Mouse (Mus musculus): Measurements from ENCODE around the gene Card10. TPM values are rescaled to one million over a fixed set of nuclear protein-coding genes. Genes with fewer than 3 reads are reported as not detected.

Gene Card10
- polyA plus RNA-seq, 1 experiment = 0.73 TPM

DNA sequence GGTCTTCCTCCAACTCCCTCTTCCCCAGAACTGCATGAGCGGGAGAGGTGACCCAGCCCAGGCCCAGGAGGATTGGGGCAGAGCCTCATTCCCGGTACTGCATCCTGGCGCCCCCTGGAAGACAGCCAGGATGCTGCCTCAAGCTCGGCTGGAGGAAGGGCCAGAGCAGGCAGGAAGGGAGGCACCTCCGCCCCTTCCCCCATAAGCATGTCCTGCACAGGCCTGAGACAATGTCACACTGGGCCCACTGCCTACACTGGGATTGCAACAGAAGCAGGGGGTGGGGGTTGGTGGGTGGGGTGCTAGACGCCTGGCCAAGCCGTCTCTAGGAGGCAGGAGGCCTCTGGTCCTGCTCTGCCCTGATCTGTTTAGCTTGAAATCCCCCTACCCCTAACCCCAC, 16.9 kb downstream of the Card10 start:
- H3K4me3 ChIP-seq (ENCODE audit: insufficient read depth, poor library complexity, severe bottlenecking) = no peak overlapping the region
- H3K36me3 ChIP-seq (ENCODE audit: control insufficient read depth, insufficient read depth) = peaks cover 3% of the 10 kb centered on the region
- no peaks in the 10 kb centered on the region for H3K27me3 ChIP-seq (ENCODE audit: control insufficient read depth, insufficient read depth, insufficient read length)
- no peak overlapping the region for H3ac ChIP-seq (ENCODE audit: control insufficient read depth, insufficient read length, low read depth)
- H3K79me3 ChIP-seq (ENCODE audit: low read depth) = no peaks in the 10 kb centered on the region
- H3K79me2 ChIP-seq (ENCODE audit: control insufficient read depth, insufficient read depth) = no peaks in the 10 kb centered on the region
- no peak for TF ChIP-seq CEBPB (IDR thresholded peaks at IDR 0.05; ENCODE audit: low read depth)
- no peak for TF ChIP-seq USF1 (IDR thresholded peaks at IDR 0.05; ENCODE audit: low read depth)
- no peak for TF ChIP-seq FOSL1 (IDR thresholded peaks at IDR 0.05; ENCODE audit: insufficient read depth, low read length, poor library complexity, severe bottlenecking)
- TF ChIP-seq MYOG (IDR thresholded peaks at IDR 0.05; ENCODE audit: control insufficient read depth, extremely low read depth, insufficient read length) = no peak
- TF ChIP-seq MYOD1 (IDR thresholded peaks at IDR 0.05; ENCODE audit: control insufficient read depth, insufficient read length, low read depth) = no peak
- TF ChIP-seq CTCF (IDR thresholded peaks at IDR 0.05; ENCODE audit: control insufficient read depth, insufficient read depth, insufficient read length) = no peak
- TF ChIP-seq MAX (IDR thresholded peaks at IDR 0.05) = no peak

DNA sequence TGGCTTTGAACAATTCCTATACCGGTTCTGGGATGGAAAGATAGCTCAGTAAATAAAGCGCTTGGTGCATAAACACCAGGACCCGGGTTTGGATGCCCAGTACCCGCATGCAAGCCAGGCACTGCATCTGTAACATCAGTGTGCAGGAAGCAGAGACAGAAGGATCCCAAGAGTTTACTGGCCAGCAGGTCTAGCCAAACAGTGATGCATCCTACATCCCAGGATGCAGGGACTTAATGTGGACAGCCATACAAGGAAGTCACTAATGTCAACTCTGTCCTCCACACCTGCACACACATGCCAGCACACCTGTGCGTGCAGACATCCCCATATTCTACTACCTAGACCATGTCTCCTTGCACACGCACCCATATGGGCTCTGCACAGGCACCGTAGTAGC, 17.6 kb downstream of the Card10 start:
- Histone ChIP-seq H3ac (ENCODE audit: control insufficient read depth, insufficient read length, low read depth) (no peak overlapping the region), H3K79me2 (ENCODE audit: control insufficient read depth, insufficient read depth) (no peaks in the 10 kb centered on the region), H3K79me3 (ENCODE audit: low read depth) (no peaks in the 10 kb centered on the region), H3K4me3 (ENCODE audit: insufficient read depth, poor library complexity, severe bottlenecking) (no peak overlapping the region), H3K36me3 (ENCODE audit: control insufficient read depth, insufficient read depth) (peaks cover 3% of the 10 kb centered on the region), H3K27me3 (ENCODE audit: control insufficient read depth, insufficient read depth, insufficient read length) (no peaks in the 10 kb centered on the region)
- TF ChIP-seq CEBPB (IDR thresholded peaks at IDR 0.05; ENCODE audit: low read depth) (no peak), CTCF (IDR thresholded peaks at IDR 0.05; ENCODE audit: control insufficient read depth, insufficient read depth, insufficient read length) (no peak), USF1 (IDR thresholded peaks at IDR 0.05; ENCODE audit: low read depth) (no peak), MYOG (IDR thresholded peaks at IDR 0.05; ENCODE audit: control insufficient read depth, extremely low read depth, insufficient read length) (no peak), FOSL1 (IDR thresholded peaks at IDR 0.05; ENCODE audit: insufficient read depth, low read length, poor library complexity, severe bottlenecking) (no peak), MYOD1 (IDR thresholded peaks at IDR 0.05; ENCODE audit: control insufficient read depth, insufficient read length, low read depth) (no peak), MAX (IDR thresholded peaks at IDR 0.05) (no peak)

DNA sequence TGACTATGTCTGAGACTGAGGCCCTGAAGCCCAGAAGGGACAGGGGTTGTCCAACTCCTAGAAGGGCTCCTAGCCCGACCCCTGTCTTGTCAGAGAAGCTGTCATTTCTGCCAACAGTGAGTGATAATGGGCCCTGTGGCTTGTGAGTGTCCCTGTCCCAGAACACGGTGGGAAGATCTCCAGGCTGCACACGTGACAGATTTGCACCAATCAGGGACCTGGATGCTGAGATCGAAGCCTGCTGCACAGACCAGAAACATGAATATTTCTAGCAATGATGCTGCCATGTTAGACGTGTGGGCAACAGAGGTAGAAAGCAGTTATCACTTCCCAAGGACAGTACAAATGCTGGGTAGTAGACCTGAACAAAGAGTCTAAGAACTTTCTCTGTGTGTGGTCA, 18.3 kb downstream of the Card10 start:
- TF ChIP-seq USF1 (IDR thresholded peaks at IDR 0.05; ENCODE audit: low read depth) (peak; percentile 93), CTCF (IDR thresholded peaks at IDR 0.05; ENCODE audit: control insufficient read depth, insufficient read depth, insufficient read length) (no peak), MYOG (IDR thresholded peaks at IDR 0.05; ENCODE audit: control insufficient read depth, extremely low read depth, insufficient read length) (no peak), FOSL1 (IDR thresholded peaks at IDR 0.05; ENCODE audit: insufficient read depth, low read length, poor library complexity, severe bottlenecking) (no peak)
- H3K27me3 ChIP-seq (ENCODE audit: control insufficient read depth, insufficient read depth, insufficient read length) = no peaks in the 10 kb centered on the region
- H3ac ChIP-seq (ENCODE audit: control insufficient read depth, insufficient read length, low read depth) = no peak overlapping the region
- H3K36me3 ChIP-seq (ENCODE audit: control insufficient read depth, insufficient read depth) = peaks cover 3% of the 10 kb centered on the region
- no peaks in the 10 kb centered on the region for H3K79me3 ChIP-seq (ENCODE audit: low read depth)
- H3K79me2 ChIP-seq (ENCODE audit: control insufficient read depth, insufficient read depth) = no peaks in the 10 kb centered on the region
- no peak overlapping the region for H3K4me3 ChIP-seq (ENCODE audit: insufficient read depth, poor library complexity, severe bottlenecking)

DNA sequence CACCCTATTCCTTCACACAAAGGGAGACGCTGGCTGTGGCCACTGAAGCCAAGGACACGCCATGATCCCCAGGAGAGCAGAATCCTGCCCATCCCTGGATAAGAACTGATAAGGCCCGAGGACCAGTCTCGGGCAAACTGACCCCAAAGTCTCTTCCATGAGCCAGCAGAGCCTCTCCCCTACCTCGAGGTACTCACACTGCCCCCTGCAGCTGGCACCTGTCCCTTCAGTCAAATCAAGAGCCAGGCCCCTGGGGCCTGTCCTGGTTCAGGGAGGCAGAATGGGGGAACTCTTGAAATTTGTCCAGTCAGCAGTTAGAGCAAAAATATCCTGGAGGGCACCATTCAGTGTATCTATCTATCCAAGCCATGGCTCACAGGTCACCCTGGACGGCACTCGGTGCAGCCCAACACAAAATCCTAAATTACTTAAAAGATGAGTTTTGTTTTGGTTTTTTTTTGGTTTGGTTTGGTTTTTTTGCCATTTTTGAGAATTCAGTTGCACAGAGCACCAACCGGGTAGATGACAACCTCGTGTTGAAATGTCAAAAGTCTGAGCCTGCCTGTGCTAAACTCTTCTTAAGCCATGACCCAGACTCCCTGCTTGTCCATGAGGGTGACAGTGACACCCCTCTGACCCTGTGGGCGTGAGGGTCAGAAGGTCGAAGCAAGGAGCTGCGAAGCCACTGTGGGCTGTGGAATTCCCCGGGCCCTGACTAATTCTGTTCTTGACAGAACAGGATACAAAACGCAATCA, 20.3 kb downstream of the Card10 start:
- H3ac ChIP-seq (ENCODE audit: control insufficient read depth, insufficient read length, low read depth) = no peak overlapping the region
- H3K79me2 ChIP-seq (ENCODE audit: control insufficient read depth, insufficient read depth) = no peaks in the 10 kb centered on the region
- H3K79me3 ChIP-seq (ENCODE audit: low read depth) = no peaks in the 10 kb centered on the region
- no peaks in the 10 kb centered on the region for H3K27me3 ChIP-seq (ENCODE audit: control insufficient read depth, insufficient read depth, insufficient read length)
- TF ChIP-seq CEBPB (IDR thresholded peaks at IDR 0.05; ENCODE audit: low read depth) (no peak), MYOD1 (IDR thresholded peaks at IDR 0.05; ENCODE audit: control insufficient read depth, insufficient read length, low read depth) (no peak), FOSL1 (IDR thresholded peaks at IDR 0.05; ENCODE audit: insufficient read depth, low read length, poor library complexity, severe bottlenecking) (no peak)
- no peak overlapping the region for H3K4me3 ChIP-seq (ENCODE audit: insufficient read depth, poor library complexity, severe bottlenecking)
- H3K36me3 ChIP-seq (ENCODE audit: control insufficient read depth, insufficient read depth) = peaks cover under 1% of the 10 kb centered on the region

DNA sequence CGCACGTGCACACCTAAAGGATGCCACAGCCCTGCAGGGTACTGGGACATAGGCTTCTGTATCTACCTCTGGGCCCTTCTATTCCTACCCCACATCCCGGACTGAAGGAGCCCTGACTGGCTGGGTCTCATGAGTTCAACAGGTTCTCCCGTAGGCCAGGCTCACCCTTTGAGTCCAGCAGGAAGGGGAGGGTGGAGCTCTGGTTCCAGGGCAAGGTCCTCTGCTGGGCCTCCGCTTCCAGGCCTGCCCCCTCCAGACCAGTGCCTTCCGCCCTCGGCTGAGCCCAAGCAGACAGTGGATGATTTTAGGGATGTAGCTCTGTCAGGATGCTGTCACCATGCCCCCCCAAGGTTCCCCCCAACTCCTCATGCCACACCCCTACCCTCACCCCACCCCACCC, 21.9 kb downstream of the Card10 start:
- Histone ChIP-seq H3K4me3 (ENCODE audit: insufficient read depth, poor library complexity, severe bottlenecking) (no peak overlapping the region), H3ac (ENCODE audit: control insufficient read depth, insufficient read length, low read depth) (no peak overlapping the region), H3K36me3 (ENCODE audit: control insufficient read depth, insufficient read depth) (no peaks in the 10 kb centered on the region), H3K79me2 (ENCODE audit: control insufficient read depth, insufficient read depth) (no peaks in the 10 kb centered on the region), H3K27me3 (ENCODE audit: control insufficient read depth, insufficient read depth, insufficient read length) (no peaks in the 10 kb centered on the region), H3K79me3 (ENCODE audit: low read depth) (no peaks in the 10 kb centered on the region)
- TF ChIP-seq MYOD1 (IDR thresholded peaks at IDR 0.05; ENCODE audit: control insufficient read depth, insufficient read length, low read depth) = no peak
- TF ChIP-seq FOSL1 (IDR thresholded peaks at IDR 0.05; ENCODE audit: insufficient read depth, low read length, poor library complexity, severe bottlenecking) = no peak
- no peak for TF ChIP-seq CEBPB (IDR thresholded peaks at IDR 0.05; ENCODE audit: low read depth)
- TF ChIP-seq USF1 (IDR thresholded peaks at IDR 0.05; ENCODE audit: low read depth) = no peak
- no peak for TF ChIP-seq MYOG (IDR thresholded peaks at IDR 0.05; ENCODE audit: control insufficient read depth, extremely low read depth, insufficient read length)
- TF ChIP-seq MAX (IDR thresholded peaks at IDR 0.05) = no peak
- no peak for TF ChIP-seq CTCF (IDR thresholded peaks at IDR 0.05; ENCODE audit: control insufficient read depth, insufficient read depth, insufficient read length)

DNA sequence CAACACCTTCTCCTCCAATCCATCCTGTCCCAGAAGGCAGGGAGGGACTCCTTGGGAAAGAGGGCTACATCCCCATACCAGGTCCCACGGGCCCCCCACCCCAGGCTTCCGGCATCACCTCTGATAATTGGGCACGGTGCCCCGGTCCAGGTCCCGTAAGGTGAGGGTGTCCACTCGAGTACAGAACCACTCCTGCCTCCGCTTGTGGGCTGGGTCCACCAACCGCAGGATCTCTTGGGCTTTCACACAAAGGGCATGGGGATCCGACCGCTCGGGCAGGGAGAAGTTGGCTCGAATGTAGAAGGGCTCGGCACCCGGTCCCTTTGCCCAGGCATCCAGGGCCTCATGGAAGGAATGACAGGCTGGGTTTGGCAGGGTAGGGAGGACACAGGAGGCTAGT, 22.5 kb downstream of the Card10 start:
- no peak for TF ChIP-seq USF1 (IDR thresholded peaks at IDR 0.05; ENCODE audit: low read depth)
- no peak for TF ChIP-seq FOSL1 (IDR thresholded peaks at IDR 0.05; ENCODE audit: insufficient read depth, low read length, poor library complexity, severe bottlenecking)
- TF ChIP-seq CEBPB (IDR thresholded peaks at IDR 0.05; ENCODE audit: low read depth) = no peak
- no peak for TF ChIP-seq MYOD1 (IDR thresholded peaks at IDR 0.05; ENCODE audit: control insufficient read depth, insufficient read length, low read depth)
- TF ChIP-seq MAX (IDR thresholded peaks at IDR 0.05) = no peak
- no peak for TF ChIP-seq CTCF (IDR thresholded peaks at IDR 0.05; ENCODE audit: control insufficient read depth, insufficient read depth, insufficient read length)
- TF ChIP-seq MYOG (IDR thresholded peaks at IDR 0.05; ENCODE audit: control insufficient read depth, extremely low read depth, insufficient read length) = no peak
- H3K79me2 ChIP-seq (ENCODE audit: control insufficient read depth, insufficient read depth) = no peaks in the 10 kb centered on the region
- no peaks in the 10 kb centered on the region for H3K79me3 ChIP-seq (ENCODE audit: low read depth)
- no peak overlapping the region for H3K4me3 ChIP-seq (ENCODE audit: insufficient read depth, poor library complexity, severe bottlenecking)
- no peaks in the 10 kb centered on the region for H3K27me3 ChIP-seq (ENCODE audit: control insufficient read depth, insufficient read depth, insufficient read length)
- H3K36me3 ChIP-seq (ENCODE audit: control insufficient read depth, insufficient read depth) = peaks cover 3% of the 10 kb centered on the region
- H3ac ChIP-seq (ENCODE audit: control insufficient read depth, insufficient read length, low read depth) = no peak overlapping the region

Measured in C2C12 (cell line).